Mouse (Mus musculus): ENCODE measurements around the gene Kif5c. TPM values are rescaled to one million over a fixed set of nuclear protein-coding genes. Genes with fewer than 3 reads are reported as not detected.
A peak's percentile ranks its signal among the peaks of the same experiment; 100 is the strongest.

Gene Kif5c
- total and polyA plus RNA-seq, 2 experiments from 2014 or later = 163 to 408 TPM

GRCm38 (mm10) chr2:49659964-49660363 is 40.9 kb downstream of the Kif5c start:
- Histone ChIP-seq H3K9me3 (ENCODE audit: low read length) (no peaks in the 10 kb centered on the region), H3K36me3 (ENCODE audit: insufficient read depth) (no peaks in the 10 kb centered on the region), H3K4me3 (ENCODE audit: low read depth, low read length) (no peak overlapping the region), H3K9ac (no peak overlapping the region), H3K27me3 (ENCODE audit: insufficient read depth, low read length) (no peaks in the 10 kb centered on the region), H3K4me1 (ENCODE audit: insufficient read depth) (peaks cover 5% of the 10 kb centered on the region), H3K27ac (ENCODE audit: low read depth, low read length) (no peak overlapping the region), H3K4me2 (ENCODE audit: low read depth) (no peak overlapping the region)
- TF ChIP-seq CTCF (IDR thresholded peaks at IDR 0.05; ENCODE audit: low read depth) = no peak
- ATAC-seq (no peak), DNase-seq (no peak)
- WGBS = 42% methylated on average over 8 of the region's 8 CpGs

- ATAC-seq (no peak), DNase-seq (no peak)
- H3K4me1 ChIP-seq (ENCODE audit: insufficient read depth) = peaks cover under 1% of the 10 kb centered on the region
- H3K4me3 ChIP-seq (ENCODE audit: low read depth, low read length) = no peak overlapping the region
- H3K36me3 ChIP-seq (ENCODE audit: insufficient read depth) = no peaks in the 10 kb centered on the region
- WGBS = 58% methylated on average over 12 of the region's 12 CpGs
- H3K9me3 ChIP-seq (ENCODE audit: low read length) = no peaks in the 10 kb centered on the region
- no peak overlapping the region for H3K9ac ChIP-seq
- TF ChIP-seq CTCF (IDR thresholded peaks at IDR 0.05; ENCODE audit: low read depth) = no peak
- no peak overlapping the region for H3K27ac ChIP-seq (ENCODE audit: low read depth, low read length)
- no peak overlapping the region for H3K4me2 ChIP-seq (ENCODE audit: low read depth)
- H3K27me3 ChIP-seq (ENCODE audit: insufficient read depth, low read length) = no peaks in the 10 kb centered on the region
Observed at GRCm38 (mm10) chr2:49660375-49660923, 41.4 kb downstream of the Kif5c start.

DNA sequence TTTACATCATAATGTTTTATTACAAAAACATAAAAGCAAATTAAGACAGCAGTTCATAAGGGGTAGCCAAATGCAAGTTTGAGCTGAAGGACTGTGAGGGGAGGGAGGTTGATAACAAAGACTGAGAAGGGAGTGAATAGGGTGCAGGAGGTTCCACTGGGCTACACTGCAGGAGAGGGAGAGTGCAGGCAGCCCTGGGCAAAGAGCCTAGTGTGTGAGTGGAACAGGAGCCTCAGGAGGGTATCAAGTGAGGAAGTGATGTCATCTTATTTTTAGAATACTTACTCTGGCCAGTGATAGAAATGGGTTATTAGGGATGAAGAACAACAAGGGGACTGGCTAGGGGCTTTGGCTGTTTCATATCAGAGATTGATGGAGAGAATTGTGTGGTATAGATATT is 42.2 kb downstream of the Kif5c start:
- TF ChIP-seq CTCF (IDR thresholded peaks at IDR 0.05; ENCODE audit: low read depth) = no peak
- H3K27me3 ChIP-seq (ENCODE audit: insufficient read depth, low read length) = no peaks in the 10 kb centered on the region
- no peaks in the 10 kb centered on the region for H3K9me3 ChIP-seq (ENCODE audit: low read length)
- DNase-seq (no peak), ATAC-seq (no peak)
- no peak overlapping the region for H3K4me3 ChIP-seq (ENCODE audit: low read depth, low read length)
- H3K9ac ChIP-seq = no peak overlapping the region
- no peaks in the 10 kb centered on the region; the same call in 1 of the 2 replicates for H3K4me1 ChIP-seq (ENCODE audit: insufficient read depth)
- H3K36me3 ChIP-seq (ENCODE audit: insufficient read depth) = no peaks in the 10 kb centered on the region
- H3K4me2 ChIP-seq (ENCODE audit: low read depth) = no peak overlapping the region
- H3K27ac ChIP-seq (ENCODE audit: low read depth, low read length) = no peak overlapping the region

GRCm38 (mm10) chr2:49661872-49662271 is 42.8 kb downstream of the Kif5c start:
- Histone ChIP-seq H3K27me3 (ENCODE audit: insufficient read depth, low read length) (no peaks in the 10 kb centered on the region), H3K27ac (ENCODE audit: low read depth, low read length) (no peak overlapping the region), H3K9me3 (ENCODE audit: low read length) (no peaks in the 10 kb centered on the region), H3K4me2 (ENCODE audit: low read depth) (no peak overlapping the region), H3K4me1 (ENCODE audit: insufficient read depth) (no peaks in the 10 kb centered on the region; the same call in 1 of the 2 replicates), H3K4me3 (ENCODE audit: low read depth, low read length) (no peak overlapping the region), H3K9ac (no peak overlapping the region), H3K36me3 (ENCODE audit: insufficient read depth) (no peaks in the 10 kb centered on the region)
- no peak for TF ChIP-seq CTCF (IDR thresholded peaks at IDR 0.05; ENCODE audit: low read depth)
- no peak for ATAC-seq
- DNase-seq = no peak
- WGBS = 79% methylated on average over 3 of the region's 3 CpGs

GRCm38 (mm10) chr2:49671753-49672500 is 52.8 kb downstream of the Kif5c start:
- H3K36me3 ChIP-seq (ENCODE audit: insufficient read depth) = no peaks in the 10 kb centered on the region
- peak overlapping the region; percentile 72 for H3K27ac ChIP-seq (ENCODE audit: low read depth, low read length)
- no peak for TF ChIP-seq CTCF (IDR thresholded peaks at IDR 0.05; ENCODE audit: low read depth)
- WGBS = 37% methylated on average over 12 of the region's 12 CpGs
- no peak overlapping the region for H3K9ac ChIP-seq
- H3K4me1 ChIP-seq (ENCODE audit: insufficient read depth) = peaks cover 23% of the 10 kb centered on the region
- no peak overlapping the region for H3K4me3 ChIP-seq (ENCODE audit: low read depth, low read length)
- ATAC-seq (peak; percentile 19; the same call in 1 of the 2 replicates), DNase-seq (no peak)
- H3K27me3 ChIP-seq (ENCODE audit: insufficient read depth, low read length) = no peaks in the 10 kb centered on the region
- H3K4me2 ChIP-seq (ENCODE audit: low read depth) = no peak overlapping the region
- H3K9me3 ChIP-seq (ENCODE audit: low read length) = no peaks in the 10 kb centered on the region

GRCm38 (mm10) chr2:49672501-49672874 is 53.4 kb downstream of the Kif5c start:
- ATAC-seq = peak; percentile 87
- Histone ChIP-seq H3K4me3 (ENCODE audit: low read depth, low read length) (no peak overlapping the region), H3K27me3 (ENCODE audit: insufficient read depth, low read length) (no peaks in the 10 kb centered on the region), H3K9me3 (ENCODE audit: low read length) (no peaks in the 10 kb centered on the region), H3K36me3 (ENCODE audit: insufficient read depth) (no peaks in the 10 kb centered on the region), H3K4me1 (ENCODE audit: insufficient read depth) (peaks cover 23% of the 10 kb centered on the region), H3K9ac (no peak overlapping the region), H3K4me2 (ENCODE audit: low read depth) (no peak overlapping the region), H3K27ac (ENCODE audit: low read depth, low read length) (peak overlapping the region; percentile 72)
- TF ChIP-seq CTCF (IDR thresholded peaks at IDR 0.05; ENCODE audit: low read depth) = no peak
- 26% methylated on average over 7 of the region's 7 CpGs for WGBS
- peak; percentile 67 for DNase-seq

DNA sequence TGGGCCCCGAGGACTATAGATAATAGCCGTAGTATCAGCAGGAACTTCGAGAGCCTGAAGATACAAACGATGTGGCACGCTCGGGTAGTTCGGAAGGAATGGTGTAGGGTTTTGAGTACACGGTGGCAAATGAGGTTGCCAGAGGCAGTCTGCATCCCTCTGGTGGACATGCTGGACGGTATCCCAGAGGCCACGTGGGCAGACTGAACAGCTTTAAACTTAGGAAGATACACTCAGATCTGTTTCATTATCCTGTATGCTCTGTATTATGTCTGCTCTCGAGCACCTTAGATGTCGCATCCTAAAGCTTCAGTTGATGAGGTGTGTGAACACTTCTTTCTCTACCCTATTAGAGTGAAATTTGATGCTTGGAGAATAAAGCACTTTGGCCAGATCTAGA is 56.9 kb downstream of the Kif5c start:
- no peaks in the 10 kb centered on the region for H3K27me3 ChIP-seq (ENCODE audit: insufficient read depth, low read length)
- H3K36me3 ChIP-seq (ENCODE audit: insufficient read depth) = 0 out of 2 replicates have a peak, but pooled peaks cover 2% of the 10 kb centered on the region
- no peak overlapping the region for H3K4me2 ChIP-seq (ENCODE audit: low read depth)
- DNase-seq (no peak), ATAC-seq (no peak)
- no peak overlapping the region for H3K4me3 ChIP-seq (ENCODE audit: low read depth, low read length)
- H3K9ac ChIP-seq = no peak overlapping the region
- H3K9me3 ChIP-seq (ENCODE audit: low read length) = no peaks in the 10 kb centered on the region
- WGBS = 80% methylated on average over 12 of the region's 12 CpGs
- TF ChIP-seq CTCF (IDR thresholded peaks at IDR 0.05; ENCODE audit: low read depth) = no peak
- no peak overlapping the region for H3K27ac ChIP-seq (ENCODE audit: low read depth, low read length)
- H3K4me1 ChIP-seq (ENCODE audit: insufficient read depth) = peaks cover 24% of the 10 kb centered on the region

Measured in forebrain, postnatal 0 days (tissue).